Mouse (Mus musculus) bone marrow, adult 2 months (tissue): Measurements from ENCODE around the gene Dpagt1.

Source experiments
- CTCF ChIP-seq: fragments of 200-500 bp; IDR thresholded peaks from 2 replicates; pipeline ENCODE4 v1.5.1; 2011; ENCODE audit warnings: low read length, control low read depth; ENCODE audit not compliant: control insufficient read depth, insufficient read depth
- POLR2A ChIP-seq: fragments of 200-500 bp; IDR thresholded peaks from 2 replicates; pipeline ENCODE4 v1.6.1; 2011; ENCODE audit warnings: low read depth, mild to moderate bottlenecking, control low read depth, low read length, borderline replicate concordance; ENCODE audit not compliant: control insufficient read depth

DNA sequence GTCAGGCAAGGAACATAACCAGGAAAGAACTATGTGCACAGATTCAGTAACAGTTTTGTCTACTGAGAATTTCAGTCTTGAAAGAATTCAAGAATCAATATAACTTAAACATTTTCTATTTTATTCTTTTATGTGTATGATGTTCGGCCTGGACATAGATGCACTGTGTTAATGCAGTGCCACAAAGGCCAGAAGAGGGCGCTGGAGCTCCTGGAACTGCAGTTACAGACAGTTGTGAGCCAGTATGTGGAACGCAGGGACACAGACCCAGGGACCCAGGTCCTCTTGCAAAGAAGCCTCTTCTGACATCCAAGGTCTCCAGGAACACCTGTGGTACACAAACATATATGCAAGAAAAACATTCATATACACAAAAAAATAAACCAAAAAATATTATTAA is 38.7 kb downstream of the Dpagt1 start:
- TF ChIP-seq POLR2A (no peak), CTCF (peak; percentile 47; the same call in 1 of the 2 replicates)
